Mouse (Mus musculus) adrenal gland, postnatal 4 days (tissue): ENCODE measurements around the gene Mfsd12. TPM values are rescaled to one million over a fixed set of nuclear protein-coding genes. Genes with fewer than 3 reads are reported as not detected.

Experiments used
- DNase-seq, 2 experiments: peaks; one replicate each; pipeline ENCODE4 v3.0.0; 2021 to 2022; ENCODE audit warnings: low spot score in 2 of 2, mixed read lengths in 2 of 2
- long read RNA-seq, 2 experiments: library from polyadenylated mRNA; stranded (forward); transcript quantifications; one replicate each; pipeline ENCODE4 v2.0.0; 2021
- total RNA-seq, 2 experiments: library from RNA; stranded (reverse); gene quantifications; 2 replicates each; pipeline ENCODE4 v1.2.3; 2021

Gene Mfsd12
- total RNA-seq: 10 to 100 TPM; 21.2 to 22.0 TPM
- long read RNA-seq, experiment 1, transcript Mfsd12-201 (10 exons, 3,971 nt): major isoform, 12 of 21 reads
- long read RNA-seq, experiment 1, partial matches to known transcripts: 2 of 21 reads
- long read RNA-seq, experiment 1, other reads (novel, unspliced or antisense): 7 of 21 reads
- long read RNA-seq, experiment 2, transcript Mfsd12-201 (10 exons, 3,971 nt): major isoform, 30 of 45 reads
- long read RNA-seq, experiment 2, partial matches to known transcripts: 2 of 45 reads
- long read RNA-seq, experiment 2, other reads (novel, unspliced or antisense): 13 of 45 reads

DNA sequence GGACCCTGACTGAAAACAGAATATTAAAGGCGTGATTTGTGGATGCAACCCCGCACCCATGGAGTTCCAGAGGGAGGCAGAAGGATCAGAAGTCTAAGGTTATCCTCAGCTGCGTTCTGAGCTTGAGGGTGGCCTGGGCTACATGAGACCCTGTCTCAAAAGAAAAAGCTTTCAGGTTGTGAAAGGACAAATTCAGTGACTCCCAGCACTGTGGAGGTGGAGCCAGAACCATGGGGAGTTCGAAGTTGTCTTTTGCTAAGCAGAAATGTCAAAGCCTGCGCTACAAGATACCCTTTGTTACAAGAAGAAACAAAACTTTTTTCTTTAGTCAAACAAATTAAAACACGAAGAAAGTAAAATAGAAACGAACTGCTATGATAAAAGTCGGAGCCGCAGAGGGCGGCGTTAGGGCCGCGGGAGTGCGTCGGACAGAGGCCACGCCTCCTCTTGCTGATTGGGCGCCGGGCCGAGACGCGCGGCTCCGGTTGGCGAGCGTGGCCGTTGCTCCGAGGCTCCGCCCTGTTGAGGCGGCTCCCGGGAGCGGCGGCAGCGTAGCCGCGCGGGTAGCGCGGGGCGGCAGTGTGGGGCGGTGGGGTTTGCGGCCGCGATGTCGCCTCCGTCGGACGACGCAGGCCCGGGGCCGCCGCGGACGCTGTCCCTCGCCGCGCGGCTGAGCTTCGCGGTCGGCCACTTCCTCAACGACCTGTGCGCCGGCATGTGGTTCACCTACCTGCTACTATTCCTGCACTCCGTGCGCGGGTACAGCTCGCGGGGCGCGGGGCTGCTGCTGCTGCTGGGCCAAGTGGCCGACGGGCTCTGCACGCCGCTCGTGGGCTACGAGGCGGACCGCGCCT is at the start of gene Mfsd12:
TSS of gene Mfsd12 (plus strand) at position 501 of the 854 bp plus-strand sequence.
- DNase-seq: peak; percentile 71 to 76

DNA sequence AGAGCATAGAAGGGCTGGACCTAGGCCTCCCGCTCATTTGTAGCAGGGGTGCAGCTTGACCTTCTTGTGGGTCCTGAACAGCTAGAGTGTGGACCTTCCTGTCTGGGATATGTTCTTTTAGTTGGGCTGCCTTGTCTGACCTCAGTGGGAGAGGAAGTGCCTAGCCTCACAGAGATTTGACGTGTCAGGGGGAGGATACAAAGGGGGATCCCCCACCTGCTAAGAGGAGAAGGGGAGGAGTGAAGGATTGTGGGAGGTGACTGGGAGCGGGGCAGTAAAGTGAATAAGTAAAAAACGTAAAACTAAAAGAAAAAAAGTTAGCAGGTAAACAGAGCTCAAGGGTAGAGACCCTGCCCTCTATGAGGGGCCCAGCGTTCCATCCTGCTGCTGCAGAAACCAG is 47.7 kb upstream of the Mfsd12 start:
- DNase-seq: no peak

DNA sequence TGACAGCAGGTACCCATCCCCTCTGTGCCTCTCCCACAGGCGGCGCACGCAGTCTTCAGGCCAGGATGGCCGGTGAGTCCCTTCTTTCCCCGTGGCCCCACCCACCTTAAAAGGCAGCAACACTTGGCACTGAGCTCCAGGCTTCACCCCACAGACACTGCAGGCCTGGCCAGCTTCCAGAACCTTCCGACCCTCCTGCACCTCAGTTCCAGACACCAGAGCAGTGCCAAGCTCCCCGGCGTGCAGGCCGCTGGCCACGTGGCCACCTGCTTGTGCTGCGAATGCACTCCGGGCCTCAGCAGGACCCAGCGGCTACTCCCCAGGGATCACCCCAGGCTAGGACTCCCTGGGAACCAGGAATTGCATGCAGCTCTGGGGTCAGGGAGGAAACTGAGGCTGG is 43.7 kb upstream of the Mfsd12 start:
- DNase-seq: no peak

DNA sequence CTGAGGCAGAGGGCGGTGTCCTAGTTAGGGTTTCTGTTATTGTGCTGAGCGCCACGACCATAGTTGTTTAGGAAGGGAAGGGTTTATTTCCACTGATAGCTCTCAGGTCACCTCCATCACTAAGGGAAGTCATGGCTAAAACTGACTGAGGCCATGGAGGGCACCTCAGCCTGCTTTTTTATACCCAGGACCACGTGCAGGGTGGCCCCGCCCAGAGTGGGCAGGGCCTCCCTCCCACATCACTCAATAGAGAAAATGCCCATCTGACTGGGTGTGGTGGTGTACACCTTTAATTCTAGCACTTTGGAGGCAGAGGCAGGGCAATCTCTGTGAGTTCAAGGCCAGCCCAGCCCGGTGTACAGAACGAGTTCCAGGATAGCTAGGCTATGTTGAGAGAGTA is 43.1 kb upstream of the Mfsd12 start:
- DNase-seq: no peak

DNA sequence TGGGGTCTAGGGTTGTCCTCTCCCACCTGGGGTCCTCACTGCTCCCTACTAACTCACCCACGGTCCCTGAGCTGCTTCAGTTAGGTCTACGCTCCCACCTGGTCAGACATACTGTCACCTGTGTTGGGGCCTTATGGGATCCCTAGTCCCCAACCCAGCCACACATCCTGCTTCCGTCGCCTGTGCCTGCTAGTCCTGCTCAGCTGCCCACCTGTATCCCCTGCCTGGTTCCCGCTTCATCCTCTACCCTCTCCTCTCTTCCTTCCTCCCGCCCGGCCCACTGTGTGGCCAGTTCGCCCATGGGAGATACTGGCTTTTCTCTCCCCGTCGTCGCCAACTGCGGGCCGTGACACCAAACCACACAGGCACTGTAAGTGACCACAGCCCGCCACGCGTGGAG is 41.7 kb upstream of the Mfsd12 start:
- no peak for DNase-seq

DNA sequence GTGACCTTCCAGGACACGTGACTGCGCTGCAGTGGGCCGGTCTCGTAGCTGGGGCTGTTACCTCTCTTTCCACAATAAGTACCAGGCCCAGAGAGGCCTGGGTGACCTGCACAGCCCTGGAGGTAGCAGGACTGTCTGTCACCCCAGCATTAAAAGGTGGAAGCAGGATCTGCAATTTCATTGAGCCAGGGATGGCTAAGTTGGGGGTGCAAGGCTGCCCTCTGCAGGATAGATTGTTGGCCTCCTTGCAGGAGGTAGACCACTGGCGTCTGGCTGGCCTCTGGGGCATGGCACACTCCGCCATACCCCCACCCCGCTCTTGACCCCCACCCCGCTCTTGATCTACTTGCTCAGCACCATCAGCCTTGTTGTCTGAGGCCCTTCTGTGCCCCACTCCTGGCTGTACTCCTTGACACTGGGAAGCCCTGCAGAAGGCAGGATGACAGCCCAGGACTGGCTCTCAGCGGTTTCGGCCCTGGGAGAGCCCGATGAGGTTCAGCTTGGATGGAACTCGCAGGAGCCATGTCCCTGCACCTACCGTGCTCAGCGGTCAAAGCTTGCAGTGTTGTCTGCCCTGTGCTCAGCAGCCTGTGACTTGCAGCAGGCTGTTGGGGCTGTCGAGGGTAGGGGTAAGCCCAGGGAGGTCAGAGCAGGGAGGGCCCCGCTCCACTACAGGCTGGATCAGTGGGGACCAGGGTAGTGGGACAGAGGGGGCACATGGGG is 40.8 kb upstream of the Mfsd12 start:
- DNase-seq: no peak

DNA sequence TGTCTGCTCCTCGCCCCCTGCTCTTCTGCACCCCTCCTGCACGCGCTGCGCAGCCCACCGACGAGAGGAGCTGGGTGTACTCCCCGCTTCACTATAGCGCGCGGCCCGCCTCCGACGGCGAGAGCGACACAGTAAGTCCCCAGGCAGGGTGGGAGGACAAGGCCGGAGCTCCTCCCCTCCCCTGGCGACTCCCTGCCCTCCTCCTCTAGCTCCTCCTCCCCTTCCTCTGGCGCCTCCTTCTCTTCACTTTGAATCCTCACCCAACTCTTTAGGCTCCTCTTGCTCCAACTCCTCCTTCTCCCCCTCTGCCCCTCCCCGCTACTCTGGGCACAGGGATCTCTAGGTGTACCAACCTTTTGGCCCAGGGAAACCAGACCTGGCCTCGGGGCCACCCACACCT is 40.0 kb upstream of the Mfsd12 start:
- DNase-seq: peak; percentile 35 to 45

DNA sequence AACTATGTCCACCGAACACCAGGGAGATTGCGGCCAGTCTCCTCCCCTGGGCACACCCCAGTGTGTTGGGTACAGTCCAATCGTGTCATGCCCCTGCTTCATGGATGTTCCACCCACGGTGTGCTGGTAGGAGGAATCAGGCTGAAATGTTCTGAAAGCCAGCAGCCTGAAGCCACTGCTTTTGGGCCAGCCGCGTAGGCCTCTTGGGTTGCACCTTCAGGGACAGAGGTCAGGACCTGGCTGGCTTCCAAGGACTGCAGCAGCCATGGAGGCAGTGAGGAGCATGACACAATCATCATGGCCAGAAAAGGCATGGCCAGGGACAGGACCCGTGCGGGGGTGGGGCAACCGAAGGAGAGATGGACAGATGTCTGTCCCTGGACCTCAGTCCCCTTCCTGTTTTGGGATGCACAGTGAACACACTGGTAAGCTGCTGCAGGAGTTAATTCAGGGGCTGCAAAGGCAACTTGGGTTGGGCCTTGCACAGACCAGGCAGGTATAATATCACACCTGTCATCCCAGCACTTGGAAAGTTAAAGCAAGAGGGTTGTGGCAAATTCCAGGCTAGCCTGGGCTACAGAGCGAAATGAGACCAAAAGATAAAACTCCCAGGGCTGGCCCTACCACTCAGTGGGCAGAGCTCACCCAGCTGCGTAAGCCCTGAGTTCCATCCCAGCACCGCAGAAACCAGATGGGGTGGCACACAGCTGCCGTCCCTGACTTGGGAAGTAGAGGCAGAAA is 38.5 kb upstream of the Mfsd12 start:
- DNase-seq: peak in 1 of 2 experiments; percentile 59

DNA sequence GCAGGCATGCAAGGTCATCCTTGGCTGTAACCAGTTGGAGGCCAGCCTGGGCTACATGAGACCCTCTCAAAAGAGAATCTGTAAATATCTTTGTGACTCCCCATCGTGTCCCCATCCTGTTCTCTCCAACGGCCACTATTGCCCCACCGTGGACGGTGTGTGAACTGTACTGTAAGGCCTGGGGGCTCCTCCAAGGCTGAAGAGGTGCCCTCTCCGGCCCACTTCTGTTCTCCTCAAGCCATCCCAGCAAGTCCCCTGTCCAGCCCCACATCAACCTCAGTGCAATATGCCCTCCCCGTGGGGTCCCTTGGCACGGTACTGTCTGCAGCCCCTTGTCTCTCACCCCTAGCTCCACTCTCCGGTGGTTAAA is 38.0 kb upstream of the Mfsd12 start:
- no peak for DNase-seq

DNA sequence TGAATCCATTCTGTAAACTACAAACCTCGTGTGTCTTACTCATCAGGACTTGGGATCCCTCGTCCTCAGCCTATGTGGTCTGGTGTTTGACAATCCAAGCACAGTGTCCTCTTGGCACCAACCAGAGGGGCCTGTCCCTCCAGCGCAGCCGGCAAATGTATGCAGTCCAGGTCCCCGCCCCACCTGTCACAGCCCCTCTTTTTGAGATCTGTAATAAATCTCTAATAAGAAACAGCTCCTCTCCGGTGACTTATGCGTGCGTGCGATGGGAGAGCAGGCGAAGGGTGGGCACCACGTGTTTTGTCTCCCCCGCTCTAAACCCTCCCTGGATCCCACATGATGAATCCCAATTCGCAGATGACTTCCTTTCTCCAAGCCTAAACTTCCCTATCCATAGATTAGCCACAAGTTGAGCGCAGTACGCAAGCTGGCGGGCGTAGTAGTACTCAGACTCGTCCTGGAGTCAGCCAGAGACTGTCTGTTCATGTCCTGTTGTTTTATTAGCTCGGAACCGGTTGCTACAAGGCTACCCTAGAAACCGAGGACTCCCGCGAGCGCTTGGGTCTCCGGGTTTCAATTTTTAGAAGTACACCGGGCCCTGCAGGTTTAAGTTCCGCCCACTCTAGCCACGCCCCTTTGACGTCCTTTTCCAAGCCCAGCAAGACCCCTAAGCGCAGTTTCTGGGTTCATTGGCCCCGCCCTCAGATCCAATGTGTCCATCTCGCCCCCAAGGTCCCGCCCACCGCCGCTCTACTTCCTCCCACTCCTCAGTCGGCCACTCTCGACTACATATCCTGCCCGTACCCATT is 37.3 kb upstream of the Mfsd12 start:
- peak in 1 of 2 experiments; percentile 91 for DNase-seq

DNA sequence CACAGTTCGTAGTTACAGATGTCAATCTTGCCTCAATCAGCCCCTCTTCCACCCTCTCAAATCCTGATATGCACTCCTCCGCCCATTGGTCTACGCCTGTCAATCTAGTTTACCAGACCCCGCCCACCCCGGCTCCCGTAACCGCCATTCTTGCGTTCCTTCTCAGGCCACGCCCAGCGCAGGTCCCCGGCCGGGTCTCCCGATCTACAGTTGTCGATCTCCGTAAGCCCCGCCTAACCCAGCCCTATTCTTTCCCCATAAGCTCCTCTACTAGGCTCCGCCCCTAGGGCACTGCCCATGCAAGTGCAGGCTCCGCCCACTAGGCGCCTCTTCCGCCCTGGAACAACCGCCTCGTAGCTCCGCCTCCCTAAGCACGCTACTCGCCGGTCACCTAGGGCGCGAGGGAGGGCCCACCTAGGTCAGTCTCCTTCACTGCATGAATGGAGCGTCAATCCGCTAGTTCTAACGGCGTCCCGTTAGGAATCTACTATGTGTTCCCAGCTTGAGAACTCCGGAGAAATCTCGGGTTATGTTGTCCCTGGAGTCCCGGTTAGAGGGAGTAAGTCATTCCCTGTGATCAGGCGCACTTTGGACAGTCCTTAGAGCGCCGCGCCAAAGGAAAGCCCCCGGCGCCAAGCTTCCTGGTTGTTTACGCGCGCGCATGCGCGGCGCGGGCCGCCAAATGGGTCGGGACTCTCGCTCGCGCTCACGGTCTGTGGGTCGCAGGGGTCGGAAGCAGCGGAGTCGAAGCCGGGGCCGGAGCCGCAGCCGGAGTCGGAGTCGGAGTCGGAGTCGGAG is 36.5 kb upstream of the Mfsd12 start, which contains the start of gene Cactin:
TSS of gene Cactin (plus strand) at position 554 of the 798 bp plus-strand sequence.
- peak; percentile 93 to 95 for DNase-seq

DNA sequence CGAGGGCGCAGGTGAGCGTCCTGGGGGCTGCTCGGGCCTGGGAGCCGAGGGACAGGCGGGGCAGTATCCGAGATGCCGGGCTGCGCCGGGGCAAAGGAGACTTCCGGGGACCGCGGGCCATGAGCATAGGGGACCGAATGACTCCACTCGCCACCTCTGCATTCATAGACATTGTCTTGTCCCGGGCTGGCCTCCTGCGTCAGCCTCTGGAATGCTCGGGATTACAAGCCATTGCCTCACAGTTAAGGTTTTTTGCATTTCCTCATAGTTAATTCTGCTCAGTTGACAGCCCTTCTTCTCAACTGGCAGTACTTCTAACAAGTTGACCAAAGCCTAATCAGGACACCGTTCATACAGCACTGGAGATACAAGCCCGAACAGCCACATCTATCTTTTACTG is 35.9 kb upstream of the Mfsd12 start:
- no peak for DNase-seq

DNA sequence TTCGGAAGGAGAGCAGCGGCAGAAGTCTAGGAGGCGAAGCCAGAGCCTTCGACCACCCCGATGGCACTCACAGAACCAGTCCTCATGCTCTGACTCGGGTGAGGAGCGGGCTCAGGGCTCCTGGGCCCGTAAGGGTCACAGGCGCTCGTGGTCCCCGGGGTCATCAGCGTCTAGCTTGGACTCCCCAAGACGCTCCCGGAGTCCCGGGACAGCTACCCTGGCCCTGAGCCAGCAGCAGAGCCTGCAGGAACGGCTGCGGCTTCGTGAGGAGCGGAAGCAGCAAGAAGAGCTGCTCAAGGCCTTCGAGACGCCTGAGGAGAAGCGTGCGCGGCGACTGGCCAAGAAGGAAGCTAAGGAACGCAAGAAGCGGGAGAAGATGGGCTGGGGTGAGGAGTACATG is 34.8 kb upstream of the Mfsd12 start:
- DNase-seq: no peak

DNA sequence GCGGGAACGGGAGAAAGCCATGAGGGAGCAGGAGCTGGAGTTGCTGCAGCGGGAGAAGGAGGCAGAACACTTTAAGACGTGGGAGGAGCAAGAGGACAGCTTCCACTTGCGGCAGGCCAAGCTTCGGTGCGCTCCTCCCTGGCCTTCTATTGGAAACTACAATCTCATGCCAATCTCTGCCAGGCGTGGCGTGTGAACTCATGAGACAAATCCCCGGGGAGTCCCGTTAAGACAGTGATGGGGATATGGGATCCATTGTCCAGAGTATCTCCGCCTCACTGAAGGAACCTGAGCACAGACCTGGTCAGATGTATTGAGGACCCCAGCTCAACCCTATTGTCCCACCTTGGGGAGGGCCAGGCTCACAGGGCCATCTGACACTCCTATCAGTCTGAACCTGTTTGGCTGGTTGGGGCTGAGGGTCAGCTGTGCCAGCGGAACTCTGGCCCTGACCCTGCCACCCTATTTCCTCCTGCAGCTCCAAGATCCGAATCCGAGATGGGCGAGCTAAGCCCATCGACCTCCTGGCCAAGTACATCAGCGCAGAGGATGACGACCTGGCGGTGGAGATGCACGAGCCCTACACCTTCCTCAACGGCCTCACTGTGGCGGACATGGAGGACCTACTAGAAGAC is 34.0 kb upstream of the Mfsd12 start:
- DNase-seq: no peak

DNA sequence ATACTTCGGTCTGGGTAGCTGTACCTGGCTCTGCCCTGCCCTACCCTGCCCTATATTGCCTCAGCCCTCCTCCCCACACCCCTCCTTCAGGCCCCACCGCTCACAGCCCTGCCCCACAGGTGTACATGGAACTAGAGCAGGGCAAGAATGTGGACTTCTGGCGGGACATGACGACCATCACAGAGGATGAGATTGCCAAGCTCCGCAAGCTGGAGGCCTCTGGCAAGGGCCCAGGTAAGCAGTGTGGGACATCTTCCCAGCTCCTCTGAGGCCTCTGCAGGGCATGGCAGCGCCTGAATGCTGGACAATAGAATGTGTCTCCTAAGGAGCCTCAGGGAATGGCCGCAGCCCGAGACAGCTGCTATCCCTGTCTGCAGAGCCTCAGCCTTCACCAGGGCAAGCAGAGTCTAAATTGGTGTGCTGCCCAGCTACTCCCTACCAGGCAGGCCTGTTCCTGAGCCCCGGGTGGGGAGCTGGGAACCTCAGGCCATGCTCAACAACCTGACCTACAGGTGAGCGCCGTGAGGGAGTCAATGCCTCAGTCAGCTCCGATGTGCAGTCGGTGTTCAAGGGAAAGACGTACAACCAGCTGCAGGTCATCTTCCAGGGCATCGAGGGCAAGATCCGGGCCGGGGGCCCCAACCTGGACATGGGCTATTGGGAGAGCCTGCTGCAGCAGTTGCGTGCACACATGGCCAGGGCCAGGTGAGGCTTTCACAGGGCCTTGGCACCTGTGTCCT is 33.3 kb upstream of the Mfsd12 start:
- DNase-seq: no peak

DNA sequence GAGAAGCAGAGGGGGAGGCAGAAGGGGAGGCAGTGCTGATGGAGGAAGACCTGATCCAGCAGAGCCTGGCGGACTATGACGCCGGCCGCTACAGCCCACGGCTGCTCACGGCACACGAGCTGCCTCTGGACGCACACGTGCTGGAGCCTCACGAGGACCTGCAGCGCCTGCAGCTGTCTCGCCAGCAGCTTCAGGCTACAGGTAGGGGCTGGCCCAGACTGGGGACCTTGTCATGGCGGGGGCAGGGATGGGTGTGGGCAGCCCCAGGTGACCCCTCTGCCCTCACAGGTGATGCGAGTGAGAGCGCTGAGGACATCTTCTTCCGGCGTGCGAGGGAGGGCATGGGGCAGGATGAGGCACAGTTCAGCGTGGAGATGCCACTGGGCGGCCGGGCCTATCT is 32.1 kb upstream of the Mfsd12 start:
- no peak for DNase-seq

DNA sequence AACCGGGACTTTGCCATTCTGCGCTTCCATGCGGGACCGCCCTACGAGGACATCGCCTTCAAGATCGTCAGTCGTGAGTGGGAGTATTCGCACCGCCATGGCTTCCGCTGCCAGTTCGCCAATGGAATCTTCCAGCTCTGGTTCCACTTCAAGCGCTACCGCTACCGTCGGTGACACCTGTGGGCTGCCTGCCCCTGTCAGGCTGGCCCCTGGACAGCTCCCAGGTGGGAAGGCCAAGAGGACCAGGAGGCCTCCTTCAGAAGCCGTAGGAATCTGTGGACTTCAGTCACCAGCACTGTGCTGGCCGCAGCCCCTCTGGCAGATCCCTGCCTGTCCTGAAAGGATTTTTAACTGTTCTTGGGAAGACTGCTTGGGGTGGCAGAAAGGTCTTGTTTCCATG is 31.5 kb upstream of the Mfsd12 start:
- DNase-seq: no peak

DNA sequence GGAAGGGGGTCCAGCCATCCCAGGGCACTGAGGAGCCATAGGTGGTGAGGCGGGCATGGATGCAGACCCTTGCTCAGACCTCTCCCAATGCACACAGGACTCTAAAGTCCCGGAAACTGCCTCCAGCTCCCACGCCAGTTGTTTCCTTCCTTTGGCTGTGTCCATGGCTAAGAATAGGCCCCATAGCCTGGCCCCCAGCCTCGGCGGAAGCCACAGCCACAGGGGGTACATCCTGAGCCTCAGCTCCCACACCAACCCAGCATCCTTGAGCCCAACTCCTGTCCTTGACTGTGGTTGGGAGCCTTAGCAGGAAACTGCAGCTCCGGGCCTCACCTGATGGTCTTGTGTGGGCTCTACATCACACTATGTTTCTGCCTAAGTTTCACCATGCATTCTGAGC is 30.4 kb upstream of the Mfsd12 start:
- no peak for DNase-seq
